Mouse (Mus musculus) layer of hippocampus, adult 2 months (tissue): ENCODE data around the gene Irf8. TPM values are rescaled to one million over a fixed set of nuclear protein-coding genes. Genes with fewer than 3 reads are reported as not detected.
"Not testable (repeated sequence)": the region's sequence is repeated elsewhere in the genome, so short reads cannot be mapped to it uniquely, and the experiment has no call there.

Source experiments
- DNase-seq, 2 experiments: peaks; one replicate each; pipeline ENCODE4 v3.0.0; 2022; ENCODE audit warnings: low spot score in 2 of 2
- H3K27ac ChIP-seq: fragments of 200-600 bp; 2 replicates; pipeline ENCODE4 v1.8.1; 2022
- H3K4me3 ChIP-seq: fragments of 200-600 bp; 2 replicates; pipeline ENCODE4 v1.8.1; 2022; ENCODE audit warnings: mild to moderate bottlenecking
- CTCF ChIP-seq: fragments of 200-600 bp; conservative IDR thresholded peaks from 2 replicates; pipeline ENCODE4 v1.8.1; 2022; ENCODE audit warnings: antibody characterized with exemption, mild to moderate bottlenecking, moderate library complexity
- total RNA-seq, 2 experiments: library from RNA; stranded (reverse); gene quantifications; 2 replicates each; pipeline ENCODE4 v1.2.3; 2021

Gene Irf8
- total RNA-seq, 2 experiments from 2014 or later: 4.7 to 5.2 TPM

- Histone ChIP-seq H3K27ac (no peak overlapping the region; the same call in 1 of the 2 replicates), H3K4me3 (no peak overlapping the region)
- no peak for DNase-seq
- TF ChIP-seq CTCF: no peak
Observed at GRCm38 (mm10) chr8:120700053-120700452, 36.1 kb upstream of the Irf8 start.

- H3K4me3 ChIP-seq: no peak overlapping the region
- DNase-seq: no peak
- no peak for TF ChIP-seq CTCF
- no peak overlapping the region for H3K27ac ChIP-seq
Observed at GRCm38 (mm10) chr8:120701758-120702465, 34.2 kb upstream of the Irf8 start.

- DNase-seq: no peak
- TF ChIP-seq CTCF: no peak
- Histone ChIP-seq H3K27ac (no peak overlapping the region), H3K4me3 (no peak overlapping the region)
Observed at GRCm38 (mm10) chr8:120704203-120704602, 32.0 kb upstream of the Irf8 start.

GRCm38 (mm10) chr8:120705163-120705562 lies 31.0 kb upstream of the Irf8 start:
- TF ChIP-seq CTCF: no peak
- no peak overlapping the region for H3K27ac ChIP-seq
- no peak overlapping the region for H3K4me3 ChIP-seq
- DNase-seq: no peak

GRCm38 (mm10) chr8:120706193-120706592 lies 30.0 kb upstream of the Irf8 start:
- no peak overlapping the region for H3K4me3 ChIP-seq
- H3K27ac ChIP-seq: no peak overlapping the region
- DNase-seq: no peak
- no peak for TF ChIP-seq CTCF

- Histone ChIP-seq H3K4me3 (no peak overlapping the region), H3K27ac (no peak overlapping the region)
- no peak for TF ChIP-seq CTCF
- DNase-seq: no peak
Observed at GRCm38 (mm10) chr8:120709176-120709575, 27.0 kb upstream of the Irf8 start.

GRCm38 (mm10) chr8:120715200-120715599 lies 21.0 kb upstream of the Irf8 start:
- no peak overlapping the region for H3K27ac ChIP-seq
- no peak overlapping the region for H3K4me3 ChIP-seq
- no peak for TF ChIP-seq CTCF
- DNase-seq: no peak

GRCm38 (mm10) chr8:120715996-120716680 lies 20.0 kb upstream of the Irf8 start:
- H3K27ac ChIP-seq: no peak overlapping the region
- no peak overlapping the region for H3K4me3 ChIP-seq
- TF ChIP-seq CTCF: no peak
- DNase-seq: no peak

- DNase-seq: no peak
- TF ChIP-seq CTCF: no peak
- no peak overlapping the region for H3K4me3 ChIP-seq
- H3K27ac ChIP-seq: no peak overlapping the region
Observed at GRCm38 (mm10) chr8:120719586-120720236, 16.4 kb upstream of the Irf8 start.

GRCm38 (mm10) chr8:120723025-120723424 lies 13.1 kb upstream of the Irf8 start:
- Histone ChIP-seq H3K27ac (no peak overlapping the region), H3K4me3 (no peak overlapping the region)
- peak; percentile 64 for TF ChIP-seq CTCF
- no peak for DNase-seq

GRCm38 (mm10) chr8:120724096-120724495 lies 12.1 kb upstream of the Irf8 start:
- not testable (repeated sequence) for DNase-seq, H3K27ac ChIP-seq, H3K4me3 ChIP-seq
- TF ChIP-seq CTCF: peak; percentile 46

- no peak overlapping the region for H3K4me3 ChIP-seq
- no peak for TF ChIP-seq CTCF
- no peak for DNase-seq
- no peak overlapping the region for H3K27ac ChIP-seq
Observed at GRCm38 (mm10) chr8:120724816-120725575, 11.2 kb upstream of the Irf8 start.

GRCm38 (mm10) chr8:120725576-120725950 lies 10.6 kb upstream of the Irf8 start:
- no peak for TF ChIP-seq CTCF
- no peak overlapping the region for H3K4me3 ChIP-seq
- H3K27ac ChIP-seq: no peak overlapping the region
- DNase-seq: no peak
